Mouse (Mus musculus) left cerebral cortex, adult 9 months (tissue): Measurements from ENCODE around the gene Rasgrf2.
A peak's percentile ranks its signal among the peaks of the same experiment; 100 is the strongest.

Source experiments
- DNase-seq, 2 experiments: peaks; one replicate each; pipeline ENCODE4 v3.0.0; 2022; ENCODE audit warnings: low spot score in 2 of 2

The Rasgrf2 gene

DNA sequence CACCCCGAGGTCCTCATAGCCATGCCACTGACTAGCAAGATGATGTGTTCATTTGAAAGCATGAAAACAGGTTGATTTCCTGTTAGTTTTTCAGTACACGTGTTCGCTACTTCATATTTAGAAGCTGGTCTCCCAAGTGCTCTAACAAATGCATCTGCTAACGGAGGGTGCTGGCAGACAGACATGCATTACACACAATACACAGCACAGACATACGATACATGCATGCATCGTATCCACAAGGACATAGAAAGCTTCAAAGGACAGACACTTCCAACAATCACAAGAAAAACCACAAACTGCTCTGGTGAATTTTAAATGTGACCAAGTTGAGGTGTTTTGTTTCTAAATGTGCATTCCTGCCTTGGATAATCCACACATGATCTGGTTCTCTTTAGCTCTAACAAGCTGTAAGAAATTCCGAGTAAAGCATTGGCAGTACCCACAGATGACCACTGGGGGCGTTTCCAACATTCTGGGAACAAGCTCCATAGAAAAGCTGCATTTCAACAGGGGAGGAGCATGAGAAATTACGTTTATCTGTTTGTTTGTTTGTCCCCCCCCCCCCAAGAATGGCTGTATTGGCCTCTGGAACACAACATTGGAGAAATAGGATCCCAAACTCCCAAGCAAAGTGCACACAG, 249.5 kb downstream of the Rasgrf2 start:
- peak in 1 of 2 experiments; percentile 75 for DNase-seq

- no peak for DNase-seq
Observed at GRCm38 (mm10) chr13:91880256-91880655, 251.2 kb downstream of the Rasgrf2 start.

GRCm38 (mm10) chr13:91877996-91878395, 253.5 kb downstream of the Rasgrf2 start:
- no peak for DNase-seq

GRCm38 (mm10) chr13:91877350-91877749, 254.1 kb downstream of the Rasgrf2 start:
- DNase-seq, result no peak

GRCm38 (mm10) chr13:91876741-91877349, 254.6 kb downstream of the Rasgrf2 start, which contains the start of gene Ckmt2:
Gene Ckmt2 (minus strand): TSS chr13:91876885.
- DNase-seq, result no peak

DNA sequence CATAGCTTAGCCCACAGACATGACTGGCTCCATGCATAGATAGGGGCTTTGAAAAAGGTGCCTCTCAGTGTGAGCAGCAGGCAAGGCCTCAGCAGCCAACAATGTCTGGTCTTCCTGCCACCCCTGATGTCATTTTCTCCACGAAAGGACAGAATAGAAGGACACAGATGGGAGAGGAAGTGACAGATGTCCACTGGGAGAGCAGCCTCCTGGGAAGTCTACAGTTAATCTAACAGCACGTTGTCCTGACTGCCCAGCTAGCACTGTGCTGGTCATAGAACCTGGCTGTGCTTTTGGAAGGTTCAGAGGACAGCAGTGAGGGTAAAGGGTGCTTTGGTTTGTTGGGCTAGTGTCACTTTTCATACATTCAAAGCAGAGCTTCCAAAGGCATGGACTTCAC, 255.9 kb downstream of the Rasgrf2 start:
- no peak for DNase-seq

- peak; percentile 35 to 42 for DNase-seq
Observed at GRCm38 (mm10) chr13:91874565-91874964, 256.9 kb downstream of the Rasgrf2 start.

- no peak for DNase-seq
Observed at GRCm38 (mm10) chr13:91873734-91874329, 257.6 kb downstream of the Rasgrf2 start.

GRCm38 (mm10) chr13:91868577-91868976, 262.9 kb downstream of the Rasgrf2 start:
- DNase-seq, result no peak

DNA sequence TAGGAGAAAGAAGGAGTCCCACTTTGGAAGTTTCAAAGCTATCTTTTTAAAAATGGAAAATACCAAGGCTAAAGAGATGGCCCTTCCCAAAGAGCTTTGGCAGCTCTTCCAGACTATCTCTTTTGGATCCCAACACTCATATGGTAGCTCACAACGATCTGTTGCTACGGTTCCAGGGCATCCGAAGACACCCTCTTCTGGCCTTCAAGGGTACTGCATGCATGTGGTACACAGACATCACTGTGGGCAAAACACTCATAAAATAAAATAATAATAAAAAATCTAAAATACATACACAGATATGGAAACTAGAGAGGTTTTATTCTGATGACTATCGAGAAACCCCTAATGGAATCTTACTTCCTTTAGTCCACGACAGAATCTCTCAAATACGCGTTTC, 272.6 kb downstream of the Rasgrf2 start:
- DNase-seq, result no peak

- DNase-seq, result no peak
Observed at GRCm38 (mm10) chr13:91857427-91857826, 274.0 kb downstream of the Rasgrf2 start.

- no peak for DNase-seq
Observed at GRCm38 (mm10) chr13:91854412-91854811, 277.0 kb downstream of the Rasgrf2 start.
